Comparison of ENCODE assay signal across 10 mouse cellular contexts in genomic region chr7:142456806-142457205, GRCm38 (mm10). TPM values are rescaled to one million over a fixed set of nuclear protein-coding genes. Genes with fewer than 3 reads are reported as not detected.
DNase-seq lines count a peak whose midpoint lies in the region; ATAC-seq and TF ChIP-seq lines count a peak whose summit lies in the region.
"Had no signal": no experiment of that assay in that cellular context is flagged by ENCODE, and none has a peak within 500 bp of the region (broad histone marks: within the 10 kb centered on the region; RNA-seq: fewer than 3 reads in every experiment).

No protein-coding gene starts in this region.

- ATAC-seq in intestine, embryonic 16.5 days = no peak
- ATAC-seq: activated CD4-positive, CD25-positive, alpha-beta regulatory T cell, adult 4 months had no signal

- peak overlapping the region; percentile 78 for H3K27ac ChIP-seq in bone marrow macrophage, adult 2 months (ENCODE audit: insufficient read depth, low read depth, low read length)
- H3K27ac ChIP-seq in intestine, embryonic 16.5 days (ENCODE audit: low read length) = peak overlapping the region; percentile 94

- no peak overlapping the region for H3K4me3 ChIP-seq in bone marrow macrophage, adult 2 months (ENCODE audit: insufficient read depth, low read length)
- H3K4me3 ChIP-seq in intestine, embryonic 16.5 days (ENCODE audit: low read length) = no peak overlapping the region

- no peaks in the 10 kb centered on the region for H3K9me3 ChIP-seq in intestine, embryonic 16.5 days (ENCODE audit: control insufficient read depth, low read length)

- H3K4me2 ChIP-seq in intestine, embryonic 16.5 days (ENCODE audit: low read depth, low read length) = no peak overlapping the region

- no peaks in the 10 kb centered on the region for H3K27me3 ChIP-seq in intestine, embryonic 16.5 days (replicated peaks; ENCODE audit: control insufficient read depth, insufficient read depth, low read length)

- H3K9ac ChIP-seq in intestine, embryonic 16.5 days (ENCODE audit: low read depth, low read length) = no peak overlapping the region

- WGBS in intestine, embryonic 16.5 days = 66% methylated on average over 3 of the region's 3 CpGs

- peaks cover 49% of the 10 kb centered on the region for H3K4me1 ChIP-seq in bone marrow macrophage, adult 2 months (ENCODE audit: control insufficient read depth, insufficient read depth, low read length)
- H3K4me1 ChIP-seq in intestine, embryonic 16.5 days (ENCODE audit: control insufficient read depth, insufficient read depth, low read length) = peaks cover 25% of the 10 kb centered on the region

- DNase-seq in gastrocnemius, adult 18-20 months (ENCODE audit: low spot score) = peak; percentile 9
- DNase-seq in gastrocnemius, postnatal 4 days (ENCODE audit: low spot score in 2 of 2) = no peak
- peak; percentile 5 for DNase-seq in gastrocnemius, postnatal 10 days
- no peak for DNase-seq in left cerebral cortex, adult 8-10 months (ENCODE audit: low spot score in 2 of 2)
- DNase-seq in right cerebral cortex, postnatal 36 days (ENCODE audit: low spot score in 2 of 2) = no peak
- DNase-seq in T-cell, adult 2 months (ENCODE audit: low spot score) = no peak

- H3K36me3 ChIP-seq in intestine, embryonic 16.5 days (ENCODE audit: control insufficient read depth, insufficient read depth, low read length) = no peaks in the 10 kb centered on the region

- TF ChIP-seq CTCF in bone marrow macrophage, adult 2 months (IDR thresholded peaks at IDR 0.05; ENCODE audit: low read depth, low read length) = no peak

- no peak for TF ChIP-seq POLR2A in bone marrow macrophage, adult 2 months (IDR thresholded peaks at IDR 0.05; ENCODE audit: borderline replicate concordance, low read depth, low read length)

RNA-seq across cellular contexts. Expression of gene Lsp1, which starts 3.8 kb away (rescaled TPM):
- 10 to 100 TPM; 30.3 to 38.4 TPM for total RNA-seq in gastrocnemius, adult 18-20 months (2021)
- 10 to 100 TPM; 26.3 to 28.7 TPM for total RNA-seq in gastrocnemius, postnatal 4 days (2021)
- 320 and 327 TPM in 2 replicates for polyA plus RNA-seq in bone marrow macrophage, adult 2 months (2012; ENCODE audit: insufficient read depth, insufficient read length, missing spikeins)
- 10 to 100 TPM; 14.4 to 24.4 TPM for total RNA-seq in gastrocnemius, postnatal 10 days (2021)
- polyA plus RNA-seq in intestine, embryonic 16.5 days (2015; fragmentation: Nextera tagmentation; extraction: Ambion mirVana) = 125 and 134 TPM in 2 replicates
- total RNA-seq in left cerebral cortex, adult 8-10 months (2022) = 10 to 100 TPM; 10.8 to 18.8 (median 13.9) TPM

RNA-seq across cellular contexts. Expression of gene Tnni2, which starts 15.2 kb away (rescaled TPM):
- over 10,000 TPM; 19,257 to 20,060 TPM for total RNA-seq in gastrocnemius, adult 18-20 months (2021)
- total RNA-seq in gastrocnemius, postnatal 4 days (2021) = 1,000 to 10,000 TPM; 7,757 to 8,026 TPM
- polyA plus RNA-seq in bone marrow macrophage, adult 2 months (2012; ENCODE audit: insufficient read depth, insufficient read length, missing spikeins) = 10.2 and 13.8 TPM in 2 replicates
- over 10,000 TPM; 11,296 to 12,937 TPM for total RNA-seq in gastrocnemius, postnatal 10 days (2021)
- polyA plus RNA-seq in intestine, embryonic 16.5 days (2015; fragmentation: Nextera tagmentation; extraction: Ambion mirVana) = 4.3 and 4.7 TPM in 2 replicates
- total RNA-seq in left cerebral cortex, adult 8-10 months (2022) = 1 to 10 TPM; 1.9 to 9.6 (median 5.2) TPM
- polyA plus RNA-seq: activated CD4-positive, CD25-positive, alpha-beta regulatory T cell, adult 4 months had no signal

RNA-seq across cellular contexts. Expression of gene Syt8, which starts 22.2 kb away (rescaled TPM):
- total RNA-seq in gastrocnemius, adult 18-20 months (2021) = not detected
- not detected for total RNA-seq in gastrocnemius, postnatal 4 days (2021)
- 5.6 TPM in 2 replicates for polyA plus RNA-seq in bone marrow macrophage, adult 2 months (2012; ENCODE audit: insufficient read depth, insufficient read length, missing spikeins)
- under 1 TPM in 1 of 2 experiments, not detected in 1; 0.36 TPM for total RNA-seq in gastrocnemius, postnatal 10 days (2021)
- 8.8 and 10.4 TPM in 2 replicates for polyA plus RNA-seq in intestine, embryonic 16.5 days (2015; fragmentation: Nextera tagmentation; extraction: Ambion mirVana)
- not detected for total RNA-seq in left cerebral cortex, adult 8-10 months (2022)
- total RNA-seq: left cerebral cortex, postnatal 36 days had no signal
- polyA plus RNA-seq: activated CD4-positive, CD25-positive, alpha-beta regulatory T cell, adult 4 months had no signal

RNA-seq across cellular contexts. Expression of gene Tnnt3, which starts 41.8 kb away (rescaled TPM):
- over 10,000 TPM; 35,269 to 35,976 TPM for total RNA-seq in gastrocnemius, adult 18-20 months (2021)
- over 10,000 TPM in 1 of 2 experiments, 1,000 to 10,000 TPM in 1; 9,881 to 10,830 TPM for total RNA-seq in gastrocnemius, postnatal 4 days (2021)
- 5.1 and 6.0 TPM in 2 replicates for polyA plus RNA-seq in bone marrow macrophage, adult 2 months (2012; ENCODE audit: insufficient read depth, insufficient read length, missing spikeins)
- over 10,000 TPM; 17,146 to 18,824 TPM for total RNA-seq in gastrocnemius, postnatal 10 days (2021)
- 2.1 and 3.2 TPM in 2 replicates for polyA plus RNA-seq in intestine, embryonic 16.5 days (2015; fragmentation: Nextera tagmentation; extraction: Ambion mirVana)
- 10 to 100 TPM in 1 of 4 experiments, 1 to 10 TPM in 2, under 1 TPM in 1; 0.88 to 14.3 (median 6.5) TPM for total RNA-seq in left cerebral cortex, adult 8-10 months (2022)
- total RNA-seq: left cerebral cortex, postnatal 36 days had no signal

Comparison
In these comparisons a context has a peak if more than half of its experiments do, and no peak if none do; other contexts are left out.
1. DNase-seq: peak in gastrocnemius, adult 18-20 months (single experiment) and gastrocnemius, postnatal 10 days (single experiment); none in gastrocnemius, postnatal 4 days (0 of 2), left cerebral cortex, adult 8-10 months (0 of 2), right cerebral cortex, postnatal 36 days (0 of 2) and T-cell, adult 2 months (single experiment).
2. RNA of gene Tnni2, which starts 15.2 kb away (total RNA-seq): 19,257 to 20,060 TPM in gastrocnemius, adult 18-20 months, 11,296 to 12,937 TPM in gastrocnemius, postnatal 10 days and 7,757 to 8,026 TPM in gastrocnemius, postnatal 4 days; 1.9 to 9.6 TPM in left cerebral cortex, adult 8-10 months; every median in the first group is over 100 times any median in the second.